Mouse (Mus musculus) B cell, adult 67 days (primary cell): Measurements from ENCODE around the gene Treml2. TPM values are rescaled to one million over a fixed set of nuclear protein-coding genes. Genes with fewer than 3 reads are reported as not detected.

ENCODE experiments used
- total RNA-seq, 2 experiments: library from RNA; stranded (reverse); gene quantifications; 4 replicates each; pipeline ENCODE4 v1.2.4; 2023

Treml2 gene
- total RNA-seq = 100 to 1,000 TPM; 174 to 186 TPM

DNA sequence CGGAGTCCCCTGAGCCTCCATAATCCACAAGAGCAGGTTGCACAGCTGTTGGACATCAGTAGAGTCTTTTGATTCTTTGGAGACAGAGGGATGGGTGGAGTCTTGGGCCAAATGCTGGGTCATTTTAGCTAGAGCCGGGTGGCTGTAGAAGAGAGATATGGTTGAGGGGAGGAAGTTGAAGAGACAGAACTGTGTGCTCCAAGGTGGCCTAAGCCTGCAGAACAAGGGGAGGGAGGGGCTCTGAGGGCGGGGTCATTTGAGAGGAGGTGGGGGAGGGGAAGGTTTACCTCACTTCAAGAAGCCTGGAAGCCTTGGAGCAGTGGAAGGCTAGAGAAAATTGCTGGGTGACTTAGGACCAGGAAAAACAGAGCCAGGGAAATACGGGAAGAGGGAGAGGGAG is at the start of gene Treml2:
Treml2 (plus strand) TSS at position 296 of the 400 bp plus-strand sequence.

GRCm38 (mm10) chr17:48263741-48264362 is 35.4 kb upstream of the Treml2 start, which contains the start of gene Treml4:
Gene Treml4, plus strand, starts transcription at chr17:48264295.

GRCm38 (mm10) chr17:48315905-48316579 is 16.7 kb downstream of the Treml2 start, which contains the start of gene B430306N03Rik:
Gene B430306N03Rik, plus strand, starts transcription at chr17:48316141.

DNA sequence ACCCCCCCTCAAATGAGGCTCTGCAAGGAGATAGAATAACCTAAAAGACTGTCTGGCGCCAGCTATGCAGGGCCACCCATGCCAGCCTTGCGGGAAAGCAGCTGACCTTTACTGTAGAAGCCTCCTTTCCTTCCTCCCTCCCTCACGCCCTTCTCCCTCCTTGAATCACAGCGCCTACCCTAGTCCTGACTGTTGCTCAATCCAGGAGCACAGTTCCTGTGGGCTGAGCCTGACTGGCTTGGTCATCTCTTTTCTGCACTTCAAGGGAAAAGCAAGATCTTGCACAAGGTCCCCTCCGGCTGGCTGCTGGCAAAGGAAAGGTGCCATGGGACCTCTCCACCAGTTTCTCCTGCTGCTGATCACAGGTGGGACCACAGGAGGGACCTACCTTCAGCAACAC is 46.9 kb downstream of the Treml2 start, which contains the start of gene Trem2:
Trem2 (plus strand) TSS at position 171 of the 400 bp plus-strand sequence.

GRCm38 (mm10) chr17:48359616-48360015 is 60.3 kb downstream of the Treml2 start, which contains the start of gene Treml1:
Gene Treml1, plus strand, starts transcription at chr17:48359916.

Other genes with a start within 250 kb of the Treml2 start
- not detected for gene 1700067P10Rik, start 210.2 kb upstream of the Treml2 start, total RNA-seq
- gene 9830107B12Rik, start 153.2 kb upstream of the Treml2 start, total RNA-seq = not detected
- under 1 TPM in 1 of 2 experiments, not detected in 1; 0.61 TPM for gene A530064D06Rik, start 132.2 kb upstream of the Treml2 start, total RNA-seq
- gene Trem1, start 66.7 kb upstream of the Treml2 start, total RNA-seq = 1 to 10 TPM; 1.6 to 3.7 TPM
- not detected for gene Trem3, start 51.7 kb upstream of the Treml2 start, total RNA-seq
- gene Treml4, start 35.2 kb upstream of the Treml2 start, total RNA-seq = 1 to 10 TPM; 2.0 to 2.4 TPM
- gene B430306N03Rik, start 16.6 kb downstream of the Treml2 start, total RNA-seq = 10 to 100 TPM; 11.2 to 11.3 TPM
- not detected for gene Trem2, start 46.9 kb downstream of the Treml2 start, total RNA-seq
- gene Treml1, start 60.4 kb downstream of the Treml2 start, total RNA-seq = not detected
- 100 to 1,000 TPM; 118 TPM for gene Nfya, start 110.4 kb downstream of the Treml2 start, total RNA-seq
- gene Oard1, start 110.5 kb downstream of the Treml2 start, total RNA-seq = 10 to 100 TPM; 50.5 to 59.6 TPM
- gene Apobec2, start 133.4 kb downstream of the Treml2 start, total RNA-seq = under 1 TPM in 1 of 2 experiments, not detected in 1; 0.64 TPM
- not detected for gene Tspo2, start 152.0 kb downstream of the Treml2 start, total RNA-seq
- 1 to 10 TPM; 4.8 to 7.3 TPM for gene Unc5cl, start 155.4 kb downstream of the Treml2 start, total RNA-seq